Mouse (Mus musculus) hindbrain, embryonic 11.5 days (tissue): Measurements from ENCODE around the gene Mitf. TPM values are rescaled to one million over a fixed set of nuclear protein-coding genes. Genes with fewer than 3 reads are reported as not detected.

Source experiments
- ATAC-seq: fragments of 200-750 bp; cut with Nextera tagmentation; 2 replicates; pipeline ENCODE4 v1.8.0; 2017; ENCODE audit warnings: mild to moderate bottlenecking, moderate TSS enrichment, moderate library complexity; ENCODE audit not compliant: low FRiP score
- DNase-seq: peaks from one replicate; pipeline ENCODE4 v3.0.0-alpha.2; 2015; ENCODE audit warnings: low spot score
- H3K27ac ChIP-seq: fragments of 300-500 bp; sonication (generic); 2 replicates; pipeline ENCODE4 v1.5.1; 2014; ENCODE audit warnings: mild to moderate bottlenecking, low read depth, low read length
- H3K27me3 ChIP-seq: fragments of 300-500 bp; sonication (generic); 2 replicates; pipeline ENCODE4 v1.6.1; 2014; ENCODE audit warnings: mild to moderate bottlenecking, low read length, moderate library complexity, mixed read lengths; ENCODE audit not compliant: control insufficient read depth, insufficient read depth
- H3K36me3 ChIP-seq: fragments of 300-500 bp; sonication (generic); 2 replicates; pipeline ENCODE4 v1.6.1; 2014; ENCODE audit warnings: mild to moderate bottlenecking, low read length, moderate library complexity, mixed read lengths; ENCODE audit not compliant: control insufficient read depth, insufficient read depth
- H3K4me1 ChIP-seq: fragments of 300-500 bp; sonication (generic); replicated peaks from 2 replicates; pipeline ENCODE4 v1.6.1; 2014; ENCODE audit warnings: low read length, mixed read lengths; ENCODE audit not compliant: control insufficient read depth, insufficient read depth
- H3K4me2 ChIP-seq: fragments of 300-500 bp; sonication (generic); replicated peaks from 2 replicates; pipeline ENCODE4 v1.6.1; 2014; ENCODE audit warnings: mild to moderate bottlenecking, low read depth, low read length
- H3K4me3 ChIP-seq: fragments of 300-500 bp; sonication (generic); 2 replicates; pipeline ENCODE4 v1.5.1; 2014; ENCODE audit warnings: low read depth, low read length
- H3K9ac ChIP-seq: fragments of 300-500 bp; sonication (generic); 2 replicates; pipeline ENCODE4 v1.6.1; 2014; ENCODE audit warnings: low read depth, low read length
- H3K9me3 ChIP-seq: fragments of 300-500 bp; sonication (generic); 2 replicates; pipeline ENCODE4 v1.6.1; 2016; ENCODE audit warnings: low read length; ENCODE audit not compliant: control insufficient read depth
- WGBS: fragments of 180-500 bp; shearing (Covaris S2); extraction: QIAGEN DNeasy Blood & Tissue Kit; methylation state at CpG from one replicate; pipeline ENCODE4 v1.1.7; 2014; 5-methylcytosine and 5-hydroxymethylcytosine counted together
- polyA plus RNA-seq: library from polyadenylated mRNA; unstranded; fragments of >200 nt; fragmentation: Nextera tagmentation; extraction: Ambion mirVana; gene quantifications from 2 replicates; pipeline ENCODE4 v1.2.1, GENCODE M21; 2014

Gene Mitf
- 1.2 and 1.3 TPM in 2 replicates for polyA plus RNA-seq

GRCm38 (mm10) chr6:97806781-97807743 lies at the start of gene Mitf:
Mitf (plus strand) TSS chr6:97807052.
- under 1% methylated on average over 51 of the region's 51 CpGs for WGBS
- Histone ChIP-seq H3K4me2 (peak within 1 kb of the TSS; percentile 85), H3K9ac (peak within 1 kb of the TSS; percentile 57), H3K27ac (no peak within 1 kb of the TSS), H3K4me3 (peak within 1 kb of the TSS; percentile 70), H3K4me1 (no peaks in the 10 kb centered on the region), H3K27me3 (no peaks in the 10 kb centered on the region), H3K36me3 (no peaks in the 10 kb centered on the region), H3K9me3 (no peaks in the 10 kb centered on the region)
- ATAC-seq (peak; percentile 98), DNase-seq (peak; percentile 92)

GRCm38 (mm10) chr6:97757361-97757760 lies 49.5 kb upstream of the Mitf start:
- Histone ChIP-seq H3K27me3 (no peaks in the 10 kb centered on the region), H3K4me1 (no peaks in the 10 kb centered on the region), H3K4me3 (no peak overlapping the region), H3K9me3 (no peaks in the 10 kb centered on the region), H3K36me3 (no peaks in the 10 kb centered on the region), H3K27ac (no peak overlapping the region), H3K9ac (no peak overlapping the region), H3K4me2 (no peak overlapping the region)
- WGBS, result 83% methylated on average over 2 of the region's 2 CpGs
- DNase-seq (no peak), ATAC-seq (no peak)

GRCm38 (mm10) chr6:97758884-97759283 lies 48.0 kb upstream of the Mitf start:
- Histone ChIP-seq H3K27ac (no peak overlapping the region), H3K27me3 (no peaks in the 10 kb centered on the region), H3K4me1 (no peaks in the 10 kb centered on the region), H3K9me3 (no peaks in the 10 kb centered on the region), H3K9ac (no peak overlapping the region), H3K4me2 (no peak overlapping the region), H3K4me3 (no peak overlapping the region), H3K36me3 (no peaks in the 10 kb centered on the region)
- ATAC-seq (no peak), DNase-seq (no peak)
- 46% methylated on average over 4 of the region's 4 CpGs for WGBS

GRCm38 (mm10) chr6:97759301-97759700 lies 47.6 kb upstream of the Mitf start:
- 23% methylated on average over 4 of the region's 4 CpGs for WGBS
- no peak overlapping the region for H3K4me3 ChIP-seq
- DNase-seq (peak; percentile 78), ATAC-seq (no peak)
- H3K9me3 ChIP-seq, result no peaks in the 10 kb centered on the region
- no peaks in the 10 kb centered on the region for H3K36me3 ChIP-seq
- no peak overlapping the region for H3K27ac ChIP-seq
- no peaks in the 10 kb centered on the region for H3K27me3 ChIP-seq
- no peaks in the 10 kb centered on the region for H3K4me1 ChIP-seq
- no peak overlapping the region for H3K4me2 ChIP-seq
- no peak overlapping the region for H3K9ac ChIP-seq

- no peak for ATAC-seq
- H3K27me3 ChIP-seq, result no peaks in the 10 kb centered on the region
- no peak overlapping the region for H3K9ac ChIP-seq
- no peak overlapping the region for H3K27ac ChIP-seq
- DNase-seq, result no peak
- H3K4me2 ChIP-seq, result no peak overlapping the region
- H3K9me3 ChIP-seq, result no peaks in the 10 kb centered on the region
- no peaks in the 10 kb centered on the region for H3K36me3 ChIP-seq
- 19% methylated on average over 4 of the region's 4 CpGs for WGBS
- H3K4me3 ChIP-seq, result no peak overlapping the region
- no peaks in the 10 kb centered on the region for H3K4me1 ChIP-seq
These were observed 45.5 kb upstream of the Mitf start for GRCm38 (mm10) chr6:97761326-97761725.

GRCm38 (mm10) chr6:97763970-97764369 lies 42.9 kb upstream of the Mitf start:
- no peaks in the 10 kb centered on the region for H3K27me3 ChIP-seq
- no peak overlapping the region for H3K4me2 ChIP-seq
- no peaks in the 10 kb centered on the region for H3K4me1 ChIP-seq
- ATAC-seq, result no peak
- no peaks in the 10 kb centered on the region for H3K36me3 ChIP-seq
- no peaks in the 10 kb centered on the region for H3K9me3 ChIP-seq
- H3K4me3 ChIP-seq, result no peak overlapping the region
- H3K27ac ChIP-seq, result no peak overlapping the region
- no peak for DNase-seq
- H3K9ac ChIP-seq, result no peak overlapping the region
- 52% methylated on average over 3 of the region's 3 CpGs for WGBS

GRCm38 (mm10) chr6:97767836-97768235 lies 39.0 kb upstream of the Mitf start:
- Histone ChIP-seq H3K4me2 (no peak overlapping the region), H3K4me1 (no peaks in the 10 kb centered on the region), H3K36me3 (no peaks in the 10 kb centered on the region), H3K9ac (no peak overlapping the region), H3K4me3 (no peak overlapping the region), H3K27me3 (no peaks in the 10 kb centered on the region), H3K9me3 (no peaks in the 10 kb centered on the region), H3K27ac (no peak overlapping the region)
- ATAC-seq (no peak), DNase-seq (no peak)
- WGBS, result 84% methylated on average over 2 of the region's 2 CpGs

GRCm38 (mm10) chr6:97769549-97769948 lies 37.3 kb upstream of the Mitf start:
- H3K36me3 ChIP-seq, result no peaks in the 10 kb centered on the region
- ATAC-seq (no peak), DNase-seq (no peak)
- H3K4me1 ChIP-seq, result no peaks in the 10 kb centered on the region
- H3K4me3 ChIP-seq, result no peak overlapping the region
- H3K9me3 ChIP-seq, result no peaks in the 10 kb centered on the region
- no peak overlapping the region for H3K27ac ChIP-seq
- no peak overlapping the region for H3K9ac ChIP-seq
- 86% methylated on average over 7 of the region's 7 CpGs for WGBS
- H3K4me2 ChIP-seq, result no peak overlapping the region
- H3K27me3 ChIP-seq, result no peaks in the 10 kb centered on the region

GRCm38 (mm10) chr6:97781316-97781715 lies 25.5 kb upstream of the Mitf start:
- Histone ChIP-seq H3K4me2 (no peak overlapping the region), H3K36me3 (no peaks in the 10 kb centered on the region), H3K4me1 (no peaks in the 10 kb centered on the region), H3K4me3 (no peak overlapping the region), H3K27ac (no peak overlapping the region), H3K27me3 (no peaks in the 10 kb centered on the region), H3K9ac (no peak overlapping the region), H3K9me3 (no peaks in the 10 kb centered on the region)
- DNase-seq (no peak), ATAC-seq (no peak)
- 91% methylated on average over 5 of the region's 5 CpGs for WGBS
